Mouse (Mus musculus): Measurements from ENCODE around the gene Nat8.
"Not testable (repeated sequence)": the region's sequence is repeated elsewhere in the genome, so short reads cannot be mapped to it uniquely, and the experiment has no call there.

The Nat8 gene

GRCm38 (mm10) chr6:85831796-85832321 is at the start of gene Nat8:
Gene Nat8, minus strand, starts transcription at chr6:85832082.
- no peak for DNase-seq

- not testable (repeated sequence) for DNase-seq
These were observed 37.1 kb upstream of the Nat8 start, which contains the start of gene Nat8f2 for GRCm38 (mm10) chr6:85869006-85869405. Gene Nat8f2, minus strand, starts transcription at chr6:85869158.

DNA sequence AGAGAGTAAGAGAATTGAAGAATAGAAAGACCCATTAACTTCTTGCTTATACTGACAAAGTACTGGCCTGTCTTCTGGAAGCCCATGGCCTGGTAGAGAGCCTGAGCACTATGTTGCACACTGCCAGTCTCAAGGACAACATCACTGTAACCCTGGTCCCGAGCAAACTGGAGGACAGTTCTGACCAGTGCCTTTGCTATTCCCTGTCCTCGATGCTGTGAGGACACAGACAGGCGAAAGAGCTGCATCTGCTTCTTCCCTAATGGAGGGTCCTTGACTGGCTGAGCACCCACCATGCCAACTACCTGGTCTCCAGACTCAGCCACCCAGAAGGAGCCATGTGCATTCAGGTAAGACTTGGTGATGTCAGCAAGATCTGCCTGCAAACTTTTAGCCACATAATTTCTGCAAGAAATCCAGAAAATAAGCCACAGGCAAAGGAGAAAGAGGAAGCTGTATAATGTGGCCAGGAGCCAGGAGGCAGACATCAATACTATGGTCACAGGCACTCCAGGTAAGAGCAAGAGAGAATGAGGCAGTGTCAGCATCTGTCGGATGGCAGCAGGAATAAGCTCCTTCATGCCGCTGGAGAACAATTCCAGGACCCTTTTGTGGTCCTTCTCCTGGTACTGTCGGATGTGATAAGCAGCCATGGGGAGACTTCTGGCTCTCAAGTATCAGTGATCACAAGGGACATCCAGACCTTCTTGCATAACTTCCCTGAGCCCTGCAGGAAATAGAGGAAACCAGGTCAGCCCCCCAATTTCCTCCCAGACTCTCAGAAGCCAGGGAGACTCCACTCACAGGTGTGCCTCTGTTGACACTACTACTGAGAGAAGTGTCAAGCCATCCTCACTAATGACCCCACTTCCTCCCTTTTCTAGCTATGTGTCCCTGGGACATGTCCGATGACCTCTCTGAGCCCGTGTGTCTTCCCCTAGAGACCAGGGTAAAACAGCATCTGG is 36.1 kb upstream of the Nat8 start:
- no peak for DNase-seq

GRCm38 (mm10) chr6:85866995-85867394 is 35.1 kb upstream of the Nat8 start:
- not testable (repeated sequence) for DNase-seq

GRCm38 (mm10) chr6:85866166-85866565 is 34.3 kb upstream of the Nat8 start:
- not testable (repeated sequence) for DNase-seq

DNA sequence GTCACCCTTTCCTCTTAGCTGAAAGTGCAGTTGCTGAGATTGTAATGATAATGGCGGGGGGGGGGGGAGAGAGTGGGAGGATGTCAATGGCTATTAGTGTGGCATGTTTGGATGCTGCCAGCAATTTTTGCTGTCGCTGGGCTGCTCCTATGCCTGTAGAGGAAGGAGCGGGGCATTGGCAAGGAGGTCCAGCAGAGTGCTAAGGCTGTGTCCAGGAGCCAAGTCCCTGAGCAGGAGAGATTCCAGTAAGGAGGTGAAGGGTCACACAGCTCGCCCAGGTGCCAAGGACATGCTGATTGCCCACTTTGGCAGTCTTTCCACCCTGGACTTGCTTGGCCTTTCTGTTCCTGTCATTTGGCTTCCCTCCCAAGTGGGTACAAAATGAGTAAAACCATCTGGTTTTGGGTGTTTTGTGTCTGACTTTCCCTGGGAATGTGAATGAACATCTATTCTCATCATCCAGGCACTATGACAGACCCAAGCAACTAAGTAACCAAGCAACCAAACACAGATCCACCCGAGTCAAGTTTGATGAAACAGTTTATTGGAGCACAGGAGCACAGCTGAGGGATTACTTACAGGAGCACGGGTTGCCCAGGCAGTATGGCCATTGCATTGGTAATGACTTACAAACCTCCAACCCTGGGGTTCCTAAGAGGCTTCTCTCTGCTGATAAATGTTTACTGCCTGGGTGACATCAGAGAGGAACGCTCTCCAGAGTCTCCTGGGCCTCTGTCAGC is 33.2 kb upstream of the Nat8 start:
- DNase-seq: not testable (repeated sequence)

GRCm38 (mm10) chr6:85863840-85864239 is 32.0 kb upstream of the Nat8 start:
- no peak for DNase-seq

DNA sequence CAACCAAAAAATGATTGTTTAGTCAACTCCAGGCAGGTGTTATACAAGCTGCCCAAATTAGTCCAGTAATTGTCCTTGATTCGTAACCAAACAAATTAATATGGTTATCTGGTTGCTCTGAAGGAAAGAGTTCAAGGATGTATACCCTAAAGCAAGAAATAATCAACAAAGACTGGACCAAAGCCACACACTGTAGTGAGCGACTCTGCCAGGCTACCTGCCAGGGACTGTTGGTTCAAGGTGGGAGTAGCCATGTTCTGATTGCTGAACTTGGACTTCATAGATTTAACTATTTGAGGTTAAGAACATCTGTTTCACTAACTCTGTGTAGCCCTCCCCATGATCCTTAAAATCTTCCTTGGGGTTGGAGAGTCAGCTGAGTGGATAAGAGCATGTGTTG is 31.3 kb upstream of the Nat8 start:
- DNase-seq: no peak

DNA sequence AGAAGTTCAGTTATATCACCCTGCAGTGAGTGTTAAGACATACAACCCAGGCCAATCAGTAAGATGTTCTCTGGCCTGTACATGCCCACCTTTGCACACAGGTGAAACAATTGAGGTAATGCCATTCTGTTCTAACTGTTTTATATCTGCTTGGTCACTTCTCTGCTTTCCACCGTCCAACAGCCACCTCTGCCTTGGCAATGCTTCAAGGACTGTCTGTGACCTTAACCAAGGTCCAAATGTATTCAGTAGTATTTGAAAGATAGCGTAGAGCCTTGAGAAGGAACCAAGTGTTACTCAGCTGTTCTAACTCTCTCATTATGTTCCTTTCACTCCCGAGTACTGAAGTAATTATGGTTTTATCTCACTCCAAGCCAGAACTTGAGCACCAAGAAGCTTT is 30.7 kb upstream of the Nat8 start:
- DNase-seq: no peak

GRCm38 (mm10) chr6:85861247-85861646 is 29.4 kb upstream of the Nat8 start:
- DNase-seq: no peak

- DNase-seq: peak; percentile 39 to 50
These were observed 24.4 kb upstream of the Nat8 start for GRCm38 (mm10) chr6:85856194-85856678.

DNA sequence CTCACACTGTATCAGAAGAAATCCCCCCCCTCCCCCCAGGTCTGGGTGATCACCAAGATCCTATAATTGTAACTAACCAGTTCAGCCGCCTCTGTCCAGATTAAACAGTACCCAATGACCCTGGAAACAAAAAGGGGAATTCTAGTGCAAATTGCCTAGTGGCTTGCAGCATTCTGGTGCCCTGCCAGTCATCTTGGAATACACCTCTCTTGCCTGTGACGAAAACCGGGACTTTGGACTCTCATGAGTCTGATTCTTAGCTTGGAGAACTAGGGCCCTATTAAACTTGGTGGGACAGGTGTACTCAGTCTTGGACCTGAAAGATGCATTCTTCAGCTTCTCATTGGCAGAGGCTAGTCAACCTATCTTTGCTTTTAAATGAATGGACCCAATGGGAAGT is 21.6 kb upstream of the Nat8 start:
- DNase-seq: no peak

DNA sequence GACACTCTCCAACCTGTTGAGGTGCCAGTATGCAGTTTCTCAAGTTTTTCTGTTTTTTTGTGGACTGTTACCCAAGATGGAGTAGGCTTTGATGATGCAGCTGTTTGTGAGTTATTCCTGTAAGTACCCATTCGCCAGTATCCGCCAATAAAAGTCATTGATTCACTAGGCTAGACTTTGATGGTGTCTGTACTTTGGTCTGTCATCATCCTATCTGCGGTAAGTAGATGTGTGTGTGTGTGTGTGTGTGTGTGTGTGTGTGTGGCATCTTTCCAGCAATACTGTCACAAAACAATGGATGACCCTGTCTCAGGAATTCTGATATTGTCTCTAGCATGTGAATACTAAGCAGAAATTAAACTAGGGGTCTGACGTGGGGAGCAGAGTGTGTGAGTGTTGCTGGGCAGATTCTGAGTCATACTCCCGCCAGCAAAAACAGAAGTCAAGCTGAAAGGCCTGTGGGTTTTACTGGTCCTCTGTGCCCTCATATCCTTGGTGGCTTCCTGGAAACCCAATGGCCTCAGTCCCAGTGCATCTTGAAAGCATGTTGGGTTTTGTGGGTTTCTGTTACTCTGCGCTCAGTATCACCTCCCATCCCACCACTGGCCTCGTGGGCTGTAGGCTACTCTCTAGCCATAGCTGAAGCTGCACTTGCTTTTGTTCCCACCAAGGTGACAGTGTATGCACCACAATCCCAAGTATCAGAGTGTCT is 19.3 kb upstream of the Nat8 start:
- no peak for DNase-seq

- no peak for DNase-seq
These were observed 17.4 kb upstream of the Nat8 start for GRCm38 (mm10) chr6:85849240-85849639.

DNA sequence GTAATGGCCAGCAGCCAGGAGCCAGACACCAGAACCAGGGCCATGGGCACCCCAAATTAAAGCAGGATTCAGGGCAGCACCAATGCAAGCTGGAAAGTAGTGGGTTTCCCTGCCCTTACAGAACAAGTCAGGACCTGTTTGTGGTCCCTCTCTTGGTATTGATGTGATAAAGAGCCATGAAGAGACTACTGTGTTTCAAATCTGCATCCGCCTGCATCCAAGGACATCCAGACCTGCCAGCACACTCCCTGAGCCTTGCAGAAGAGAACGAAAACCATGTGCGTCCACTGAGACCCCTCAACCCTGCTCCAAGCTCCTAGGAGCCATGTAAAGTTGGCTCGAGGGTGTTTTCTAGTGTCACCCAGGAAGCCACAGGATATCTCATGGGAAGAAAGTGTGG is 16.3 kb upstream of the Nat8 start:
- no peak for DNase-seq

GRCm38 (mm10) chr6:85846921-85847320 is 15.0 kb upstream of the Nat8 start:
- DNase-seq: no peak

- DNase-seq: not testable (repeated sequence)
These were observed 12.0 kb upstream of the Nat8 start for GRCm38 (mm10) chr6:85843677-85844458.

DNA sequence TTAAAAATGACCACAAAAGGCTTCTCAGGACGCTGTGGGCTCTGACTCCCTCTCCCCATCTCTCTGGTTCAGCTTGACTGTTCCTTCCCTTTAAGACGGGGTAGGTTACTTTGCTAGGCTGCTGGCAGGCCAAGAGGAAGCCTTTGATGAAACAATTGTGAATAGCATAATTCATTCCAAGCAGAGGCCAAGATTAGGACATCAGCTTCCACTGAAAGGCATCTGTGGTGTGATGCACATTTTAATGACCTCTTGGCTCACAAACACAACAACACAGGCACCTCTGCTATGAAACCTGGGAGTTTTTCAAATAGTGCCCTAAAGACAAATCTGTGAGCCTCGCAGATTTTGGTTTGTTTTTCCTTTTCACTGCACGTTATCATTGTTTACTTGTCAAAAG is 8.1 kb upstream of the Nat8 start:
- DNase-seq: no peak

DNA sequence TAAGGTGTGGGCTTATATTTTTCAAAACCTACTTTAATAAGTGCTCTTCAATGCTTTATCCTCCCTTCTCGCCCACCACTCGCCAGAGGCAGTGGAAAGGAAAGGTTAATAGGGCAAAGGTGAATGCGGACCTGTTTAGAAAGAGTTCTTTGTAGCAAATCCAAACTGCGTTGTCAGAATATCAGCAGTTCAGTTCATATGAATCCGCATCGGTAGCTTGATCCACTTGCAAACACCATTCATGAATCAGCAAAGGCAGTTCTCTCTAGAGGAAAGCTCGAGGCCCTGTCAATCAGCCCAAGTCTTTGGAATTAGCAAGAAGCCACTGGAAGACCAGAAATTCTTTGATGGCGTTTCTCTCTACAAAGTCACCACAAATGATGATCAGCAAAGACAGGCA is 6.8 kb upstream of the Nat8 start:
- DNase-seq: no peak

DNA sequence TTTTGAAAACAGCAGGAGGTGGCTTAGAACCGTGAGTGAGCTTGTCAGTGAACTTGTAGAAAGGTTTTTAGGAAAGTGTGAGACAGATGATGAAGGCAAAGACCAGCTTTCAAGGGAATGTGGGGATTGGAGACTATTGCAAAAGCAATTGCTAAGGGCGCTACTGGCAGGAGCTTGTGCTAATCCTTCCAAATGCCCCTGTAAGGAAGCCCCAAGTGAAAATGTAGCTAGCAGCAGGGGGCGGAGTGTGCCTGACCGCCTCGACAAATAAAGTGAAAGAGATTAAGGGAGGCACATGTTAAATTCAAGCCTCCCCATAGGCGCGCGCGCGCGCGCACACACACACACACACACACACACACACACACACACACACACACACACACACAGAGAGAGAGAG is 5.4 kb upstream of the Nat8 start:
- peak; percentile 46 to 67 for DNase-seq

GRCm38 (mm10) chr6:85836827-85837226 is 4.9 kb upstream of the Nat8 start:
- peak; percentile 68 to 74 for DNase-seq

DNA sequence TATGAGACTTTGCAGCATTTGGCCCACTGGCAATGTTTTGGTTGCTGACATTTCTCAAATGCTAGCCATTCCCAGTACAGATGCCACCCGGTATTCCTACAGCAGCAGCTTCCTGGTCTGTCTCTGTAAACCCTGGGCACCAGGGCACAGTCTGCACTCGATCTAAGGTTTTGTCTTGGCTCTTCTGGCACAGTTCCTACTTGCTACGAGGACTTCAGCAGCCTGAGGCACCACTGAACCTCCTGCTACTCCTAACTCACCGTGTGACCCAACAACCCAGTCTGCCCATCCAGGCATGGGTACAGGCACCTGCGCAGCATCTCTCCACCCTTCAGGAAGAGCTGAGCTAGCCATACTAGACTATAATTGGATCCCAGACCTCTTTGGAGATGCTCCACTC is 4.2 kb upstream of the Nat8 start:
- DNase-seq: not testable (repeated sequence)
